Mouse (Mus musculus): ENCODE results near the gene Slc27a1.

DNA sequence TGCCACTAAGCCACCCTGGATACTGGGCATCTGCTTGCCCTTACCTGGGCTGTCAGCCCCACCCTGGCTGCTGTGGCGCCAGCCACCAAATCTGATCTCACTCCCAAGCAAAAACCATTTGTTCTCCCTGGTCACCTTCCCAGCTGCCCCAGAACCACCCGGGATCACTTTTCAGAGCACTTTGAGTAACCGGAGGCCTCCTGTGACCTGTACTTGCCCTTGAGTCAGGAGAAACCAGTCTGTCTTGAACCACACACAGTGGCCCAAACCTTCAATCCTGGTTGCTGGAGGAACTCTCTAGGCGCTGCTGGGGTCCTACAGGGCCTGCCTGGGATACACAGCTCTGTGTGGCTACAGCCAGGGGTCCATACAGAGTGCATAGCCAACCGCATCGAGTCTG is 15.9 kb upstream of the Slc27a1 start:
- no peak for TF ChIP-seq CTCF (IDR thresholded peaks at IDR 0.05; ENCODE audit: low read depth, low read length)
- no peak for TF ChIP-seq GATA1 (IDR thresholded peaks at IDR 0.05; ENCODE audit: borderline replicate concordance, low read length)
- TF ChIP-seq GATA2 (IDR thresholded peaks at IDR 0.05; ENCODE audit: borderline replicate concordance, low read depth, low read length), result no peak

Data from G1E (cell line).